Mouse (Mus musculus): Measurements from ENCODE around the gene Wdr72.

Gene Wdr72

GRCm38 (mm10) chr9:74241292-74241691 lies 131.1 kb downstream of the Wdr72 start:
- no peak for DNase-seq (ENCODE audit: low spot score)

GRCm38 (mm10) chr9:74248084-74248483 lies 137.9 kb downstream of the Wdr72 start:
- no peak for DNase-seq (ENCODE audit: low spot score)

- DNase-seq (ENCODE audit: low spot score) = no peak
Observed at GRCm38 (mm10) chr9:74249486-74249885, 139.3 kb downstream of the Wdr72 start.

- DNase-seq (ENCODE audit: low spot score) = no peak
Observed at GRCm38 (mm10) chr9:74250522-74250921, 140.4 kb downstream of the Wdr72 start.

GRCm38 (mm10) chr9:74258389-74258788 lies 148.2 kb downstream of the Wdr72 start:
- DNase-seq (ENCODE audit: low spot score) = no peak

GRCm38 (mm10) chr9:74277752-74278385 lies 167.7 kb downstream of the Wdr72 start:
- DNase-seq (ENCODE audit: low spot score) = no peak

GRCm38 (mm10) chr9:74282072-74282471 lies 171.9 kb downstream of the Wdr72 start:
- DNase-seq (ENCODE audit: low spot score) = no peak

- no peak for DNase-seq (ENCODE audit: low spot score)
Observed at GRCm38 (mm10) chr9:74286210-74286609, 176.1 kb downstream of the Wdr72 start.

GRCm38 (mm10) chr9:74294479-74294878 lies 184.3 kb downstream of the Wdr72 start:
- no peak for DNase-seq (ENCODE audit: low spot score)

GRCm38 (mm10) chr9:74318771-74319170 lies 208.6 kb downstream of the Wdr72 start:
- DNase-seq (ENCODE audit: low spot score) = no peak

- DNase-seq (ENCODE audit: low spot score) = no peak
Observed at GRCm38 (mm10) chr9:74324089-74324924, 214.2 kb downstream of the Wdr72 start.

- DNase-seq (ENCODE audit: low spot score) = no peak
Observed at GRCm38 (mm10) chr9:74324925-74325295, 214.8 kb downstream of the Wdr72 start.

- DNase-seq (ENCODE audit: low spot score) = no peak
Observed at GRCm38 (mm10) chr9:74325981-74326380, 215.8 kb downstream of the Wdr72 start.

- DNase-seq (ENCODE audit: low spot score) = no peak
Observed at GRCm38 (mm10) chr9:74328821-74329220, 218.7 kb downstream of the Wdr72 start.

GRCm38 (mm10) chr9:74330706-74331495 lies 220.7 kb downstream of the Wdr72 start:
- DNase-seq (ENCODE audit: low spot score) = no peak

GRCm38 (mm10) chr9:74332321-74332720 lies 222.2 kb downstream of the Wdr72 start:
- no peak for DNase-seq (ENCODE audit: low spot score)

Data from c-Kit-positive CD71-positive TER-119-positive erythroid progenitor cells, embryonic 14.5 days (primary cell).